Mouse (Mus musculus) cortical plate, adult 2 months (tissue): ENCODE data around the gene Slc35b2.

ENCODE experiments used
- CTCF ChIP-seq: fragments of 200-500 bp; IDR thresholded peaks from 2 replicates; pipeline ENCODE4 v1.5.1; 2011; ENCODE audit warnings: mild to moderate bottlenecking, control low read depth, low read length; ENCODE audit not compliant: insufficient read depth; ENCODE audit errors: extremely low read depth
- POLR2A ChIP-seq: fragments of 200-500 bp; IDR thresholded peaks from 2 replicates; pipeline ENCODE4 v1.6.1; 2011; ENCODE audit warnings: mild to moderate bottlenecking, low read length, control low read depth; ENCODE audit not compliant: insufficient read depth; ENCODE audit errors: extremely low read depth

DNA sequence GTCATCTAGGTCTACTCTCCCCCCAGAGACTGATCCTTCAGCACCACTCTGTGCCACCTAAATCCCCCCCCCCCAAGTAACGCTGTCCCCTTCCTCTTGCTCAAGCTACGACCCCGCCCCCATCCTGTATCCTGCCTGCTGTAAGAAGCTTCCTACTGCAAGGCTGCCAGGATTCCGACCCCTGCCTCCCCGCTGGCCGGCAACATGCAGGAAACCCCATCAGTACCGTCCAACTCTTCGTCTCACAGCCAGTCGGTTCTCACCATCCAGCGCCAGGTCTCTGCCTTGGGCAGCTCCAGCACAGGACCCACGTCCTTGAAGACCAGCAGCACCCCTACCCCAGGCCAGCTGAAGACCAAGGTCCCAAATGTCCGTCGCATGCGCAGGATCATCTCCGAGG lies 30.8 kb upstream of the Slc35b2 start:
- no peak for TF ChIP-seq POLR2A
- TF ChIP-seq CTCF: no peak
